Mouse (Mus musculus) cerebellum, adult 2 months (tissue): ENCODE measurements around the gene Tspan12.

Experiments used
- CTCF ChIP-seq: fragments of 200-500 bp; IDR thresholded peaks from 2 replicates; pipeline ENCODE4 v1.5.1; 2011; ENCODE audit warnings: low read depth, mild to moderate bottlenecking, control low read depth, low read length, moderate library complexity, borderline replicate concordance; ENCODE audit not compliant: insufficient read depth
- POLR2A ChIP-seq: fragments of 200-500 bp; IDR thresholded peaks from 2 replicates; pipeline ENCODE4 v1.6.1; 2011; ENCODE audit warnings: low read length, control low read depth, borderline replicate concordance; ENCODE audit not compliant: insufficient read depth

DNA sequence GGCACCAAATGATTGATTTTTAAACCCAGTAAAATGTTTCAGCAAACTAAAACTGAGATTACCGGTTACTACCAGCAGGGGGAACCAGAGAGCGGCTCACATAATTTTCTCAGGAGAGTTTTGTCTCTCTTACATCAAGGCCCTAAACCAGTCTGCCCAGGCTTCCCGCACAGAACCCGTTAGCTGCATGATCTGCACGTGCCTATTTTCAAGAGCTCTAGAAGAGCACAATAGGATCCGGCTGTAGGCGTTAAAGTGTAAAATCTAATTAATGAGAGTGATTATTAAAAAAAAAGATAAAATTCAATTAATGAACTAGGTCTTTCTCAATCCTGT is 57.3 kb downstream of the Tspan12 start:
- TF ChIP-seq POLR2A (no peak), CTCF (peak; percentile 39; the same call in 1 of the 2 replicates)
